Mouse (Mus musculus): ENCODE measurements around the gene Tmem267. TPM values are rescaled to one million over a fixed set of nuclear protein-coding genes. Genes with fewer than 3 reads are reported as not detected.

Gene Tmem267
- polyA plus RNA-seq (2016; fragmentation: Nextera tagmentation; extraction: Ambion mirVana): 0.95 and 1.7 TPM in 2 replicates

DNA sequence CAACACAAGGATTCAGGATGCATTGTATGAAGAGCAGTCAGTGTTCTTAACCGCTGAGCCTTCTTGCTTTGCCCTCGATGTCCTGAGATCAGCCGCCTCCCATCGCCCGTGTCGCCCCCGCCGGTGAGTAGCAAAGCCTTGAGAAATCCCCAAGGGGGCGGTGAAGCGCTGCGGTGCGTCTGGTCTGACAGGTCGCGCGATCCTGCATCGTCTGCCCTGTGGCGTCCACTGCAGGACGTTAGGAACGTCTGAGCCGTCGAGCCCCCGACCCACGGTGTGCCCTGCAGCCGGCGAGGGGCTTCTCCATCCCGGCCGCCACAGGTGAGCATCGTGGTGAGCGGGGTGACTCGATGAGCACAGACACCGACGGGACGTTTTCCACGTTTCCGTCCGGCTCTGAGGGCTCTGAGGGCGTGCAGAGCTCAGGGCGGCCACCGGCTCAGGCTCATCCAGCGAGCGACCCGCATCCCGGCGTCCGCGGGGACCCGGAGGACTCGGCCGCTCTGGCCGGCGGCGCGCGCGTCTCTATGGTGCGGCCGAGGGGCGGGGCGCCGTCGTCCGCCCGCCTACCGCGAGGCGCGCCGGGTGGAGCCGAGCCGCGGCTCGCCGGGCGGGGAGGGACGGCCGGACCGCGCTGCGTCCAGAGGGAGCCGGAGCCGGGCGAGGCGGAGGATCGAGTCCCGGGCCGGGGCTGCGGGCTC, at the start of gene Tmem267, which contains the start of gene 3110070M22Rik:
Gene Tmem267, plus strand, starts transcription at position 160 of the 701 bp plus-strand sequence.
Gene 3110070M22Rik, minus strand, starts transcription at position 504 of the 701 bp plus-strand sequence.
- no peak within 1 kb of the TSS for H3K27ac ChIP-seq (ENCODE audit: poor library complexity, severe bottlenecking)
- H3K36me3 ChIP-seq: peaks cover 31% of the 10 kb centered on the region
- WGBS: 79% methylated on average over 87 of the region's 87 CpGs
- ATAC-seq (ENCODE audit: insufficient number of reproducible peaks, low FRiP score): no peak
- H3K4me1 ChIP-seq (replicated peaks): no peaks in the 10 kb centered on the region
- H3K4me3 ChIP-seq: no peak within 1 kb of the TSS
- H3K9me3 ChIP-seq (replicated peaks): peaks cover 14% of the 10 kb centered on the region
- 0 out of 2 replicates have a peak within 1 kb of the TSS, but pooled peaks have one; percentile 1 for H3K9ac ChIP-seq
- peak within 1 kb of the TSS; percentile 11 for H3K4me2 ChIP-seq
- H3K27me3 ChIP-seq (replicated peaks): no peaks in the 10 kb centered on the region

- no peak overlapping the region for H3K4me3 ChIP-seq
- H3K9me3 ChIP-seq (replicated peaks): no peaks in the 10 kb centered on the region
- 84% methylated on average over 1 of the region's 1 CpGs for WGBS
- H3K27ac ChIP-seq (ENCODE audit: poor library complexity, severe bottlenecking): no peak overlapping the region
- H3K36me3 ChIP-seq: peaks cover 58% of the 10 kb centered on the region
- no peak overlapping the region for H3K9ac ChIP-seq
- ATAC-seq (ENCODE audit: insufficient number of reproducible peaks, low FRiP score): no peak
- H3K27me3 ChIP-seq (replicated peaks): no peaks in the 10 kb centered on the region
- no peaks in the 10 kb centered on the region for H3K4me1 ChIP-seq (replicated peaks)
- H3K4me2 ChIP-seq: no peak overlapping the region
Measured at GRCm38 (mm10) chr13:119442244-119442643, 45.6 kb upstream of the Tmem267 start.

- H3K27ac ChIP-seq (ENCODE audit: poor library complexity, severe bottlenecking): no peak overlapping the region
- H3K36me3 ChIP-seq: peaks cover 47% of the 10 kb centered on the region
- H3K4me1 ChIP-seq (replicated peaks): no peaks in the 10 kb centered on the region
- no peak overlapping the region for H3K9ac ChIP-seq
- no peaks in the 10 kb centered on the region for H3K27me3 ChIP-seq (replicated peaks)
- no peak overlapping the region for H3K4me2 ChIP-seq
- ATAC-seq (ENCODE audit: insufficient number of reproducible peaks, low FRiP score): no peak
- H3K4me3 ChIP-seq: no peak overlapping the region
- 89% methylated on average over 4 of the region's 4 CpGs for WGBS
- no peaks in the 10 kb centered on the region for H3K9me3 ChIP-seq (replicated peaks)
Measured at GRCm38 (mm10) chr13:119453563-119453962, 34.3 kb upstream of the Tmem267 start.

GRCm38 (mm10) chr13:119455082-119455481, 32.8 kb upstream of the Tmem267 start:
- H3K27ac ChIP-seq (ENCODE audit: poor library complexity, severe bottlenecking): no peak overlapping the region

DNA sequence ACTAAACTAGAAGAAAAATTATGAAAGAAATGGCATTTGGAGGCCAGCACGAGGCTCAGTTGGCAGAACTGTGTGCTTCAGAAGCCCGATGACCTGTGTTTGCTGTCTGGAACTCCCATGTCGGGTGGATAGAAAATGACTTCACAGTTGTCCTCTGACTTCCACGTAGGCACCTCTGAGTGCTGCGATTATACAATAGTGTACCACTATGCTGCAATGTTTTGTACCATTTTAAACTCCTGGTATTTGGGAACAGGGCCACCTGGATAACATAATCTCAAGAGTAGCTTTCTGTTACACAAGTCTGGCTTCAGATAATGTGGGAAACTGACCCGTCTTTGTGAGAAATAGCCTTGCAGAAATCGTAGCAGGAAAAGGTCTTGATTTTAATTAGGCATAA, 31.5 kb upstream of the Tmem267 start:
- no peak overlapping the region for H3K27ac ChIP-seq (ENCODE audit: poor library complexity, severe bottlenecking)
- peaks cover 34% of the 10 kb centered on the region for H3K36me3 ChIP-seq
- no peaks in the 10 kb centered on the region for H3K9me3 ChIP-seq (replicated peaks)
- ATAC-seq (ENCODE audit: insufficient number of reproducible peaks, low FRiP score): no peak
- WGBS: 88% methylated on average over 7 of the region's 7 CpGs
- H3K27me3 ChIP-seq (replicated peaks): no peaks in the 10 kb centered on the region
- no peak overlapping the region for H3K4me2 ChIP-seq
- H3K4me1 ChIP-seq (replicated peaks): no peaks in the 10 kb centered on the region
- no peak overlapping the region for H3K4me3 ChIP-seq
- H3K9ac ChIP-seq: no peak overlapping the region

More at GRCm38 (mm10) chr13:119455082-119455481, 32.8 kb upstream of the Tmem267 start:
- Histone ChIP-seq H3K4me3 (no peak overlapping the region), H3K9me3 (replicated peaks) (no peaks in the 10 kb centered on the region), H3K27me3 (replicated peaks) (no peaks in the 10 kb centered on the region), H3K36me3 (peaks cover 46% of the 10 kb centered on the region), H3K4me1 (replicated peaks) (no peaks in the 10 kb centered on the region), H3K9ac (no peak overlapping the region), H3K4me2 (no peak overlapping the region)
- ATAC-seq (ENCODE audit: insufficient number of reproducible peaks, low FRiP score): no peak

DNA sequence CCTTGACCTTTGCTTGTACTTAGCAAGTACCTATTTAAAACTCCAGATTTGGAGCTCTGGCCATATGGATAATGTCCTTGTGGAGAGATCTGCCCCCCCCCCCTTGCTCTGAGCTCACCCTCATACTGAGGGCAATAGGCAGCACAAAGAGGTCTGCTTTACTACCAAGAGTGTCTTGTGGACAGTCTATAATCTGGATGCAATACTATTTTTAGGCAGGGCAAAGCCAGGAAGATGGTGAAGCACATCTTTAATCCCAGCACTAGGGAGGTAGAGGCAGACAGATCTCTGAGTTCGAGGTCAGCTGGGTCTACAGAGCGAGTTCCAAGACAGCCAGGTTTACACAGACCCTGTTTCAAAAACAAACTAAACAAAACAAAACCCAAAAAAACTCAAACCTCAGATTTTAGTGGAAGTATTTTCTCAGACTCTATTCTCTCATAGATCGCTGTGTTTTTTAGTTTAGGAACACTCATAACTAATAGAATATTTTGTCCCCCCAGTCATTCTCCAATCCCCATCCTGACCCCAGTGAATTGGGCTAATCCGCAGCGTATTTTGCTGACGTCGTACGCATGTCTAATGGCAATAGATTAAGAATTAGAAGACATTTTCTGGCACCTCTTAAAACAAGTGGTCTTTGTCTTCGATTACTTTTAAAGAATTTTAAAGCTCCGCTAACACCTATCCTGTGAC, 25.8 kb upstream of the Tmem267 start:
- 9% methylated on average over 10 of the region's 10 CpGs for WGBS
- Histone ChIP-seq H3K9me3 (replicated peaks) (no peaks in the 10 kb centered on the region), H3K4me2 (peak overlapping the region; percentile 77), H3K4me3 (peak overlapping the region; percentile 77), H3K36me3 (peaks cover 24% of the 10 kb centered on the region), H3K9ac (peak overlapping the region; percentile 87), H3K4me1 (replicated peaks) (peaks cover 6% of the 10 kb centered on the region), H3K27me3 (replicated peaks) (no peaks in the 10 kb centered on the region), H3K27ac (ENCODE audit: poor library complexity, severe bottlenecking) (peak overlapping the region; percentile 65)
- ATAC-seq (ENCODE audit: insufficient number of reproducible peaks, low FRiP score): peak; percentile 37

- Histone ChIP-seq H3K27ac (ENCODE audit: poor library complexity, severe bottlenecking) (peak within 1 kb of the TSS; percentile 65), H3K9me3 (replicated peaks) (no peaks in the 10 kb centered on the region), H3K4me3 (peak within 1 kb of the TSS; percentile 77), H3K27me3 (replicated peaks) (no peaks in the 10 kb centered on the region), H3K9ac (peak within 1 kb of the TSS; percentile 87), H3K4me1 (replicated peaks) (peaks cover 6% of the 10 kb centered on the region), H3K36me3 (peaks cover 31% of the 10 kb centered on the region), H3K4me2 (peak within 1 kb of the TSS; percentile 77)
- ATAC-seq (ENCODE audit: insufficient number of reproducible peaks, low FRiP score): peak; percentile 94
- WGBS: 8% methylated on average over 57 of the region's 57 CpGs
Measured at GRCm38 (mm10) chr13:119462596-119463560, 25.0 kb upstream of the Tmem267 start, which contains the start of gene 4833420G17Rik. Gene 4833420G17Rik (plus strand): TSS chr13:119462768.

GRCm38 (mm10) chr13:119476631-119477030, 11.2 kb upstream of the Tmem267 start:
- Histone ChIP-seq H3K4me3 (no peak overlapping the region), H3K36me3 (peaks cover 64% of the 10 kb centered on the region), H3K4me1 (replicated peaks) (no peaks in the 10 kb centered on the region), H3K27ac (ENCODE audit: poor library complexity, severe bottlenecking) (no peak overlapping the region), H3K9me3 (replicated peaks) (no peaks in the 10 kb centered on the region), H3K9ac (no peak overlapping the region), H3K27me3 (replicated peaks) (no peaks in the 10 kb centered on the region), H3K4me2 (no peak overlapping the region)
- 46% methylated on average over 9 of the region's 9 CpGs for WGBS
- ATAC-seq (ENCODE audit: insufficient number of reproducible peaks, low FRiP score): no peak

GRCm38 (mm10) chr13:119477789-119478188, 10.1 kb upstream of the Tmem267 start:
- no peak overlapping the region for H3K9ac ChIP-seq
- 80% methylated on average over 2 of the region's 2 CpGs for WGBS
- no peak overlapping the region for H3K4me2 ChIP-seq
- H3K36me3 ChIP-seq: peaks cover 58% of the 10 kb centered on the region
- no peaks in the 10 kb centered on the region for H3K9me3 ChIP-seq (replicated peaks)
- no peak overlapping the region for H3K27ac ChIP-seq (ENCODE audit: poor library complexity, severe bottlenecking)
- ATAC-seq (ENCODE audit: insufficient number of reproducible peaks, low FRiP score): no peak
- H3K4me1 ChIP-seq (replicated peaks): no peaks in the 10 kb centered on the region
- no peak overlapping the region for H3K4me3 ChIP-seq
- no peaks in the 10 kb centered on the region for H3K27me3 ChIP-seq (replicated peaks)

- no peak for ATAC-seq (ENCODE audit: insufficient number of reproducible peaks, low FRiP score)
- H3K4me3 ChIP-seq: no peak overlapping the region
- no peak overlapping the region for H3K27ac ChIP-seq (ENCODE audit: poor library complexity, severe bottlenecking)
- H3K36me3 ChIP-seq: peaks cover 32% of the 10 kb centered on the region
- no peaks in the 10 kb centered on the region for H3K27me3 ChIP-seq (replicated peaks)
- peaks cover 14% of the 10 kb centered on the region for H3K9me3 ChIP-seq (replicated peaks)
- WGBS: 58% methylated on average over 7 of the region's 7 CpGs
- H3K9ac ChIP-seq: no peak overlapping the region
- peak overlapping the region; percentile 11 for H3K4me2 ChIP-seq
- no peaks in the 10 kb centered on the region for H3K4me1 ChIP-seq (replicated peaks)
Measured at GRCm38 (mm10) chr13:119487354-119487753, 485 bp upstream of the Tmem267 start.
